Mouse (Mus musculus): ENCODE results near the gene Trf. TPM values are rescaled to one million over a fixed set of nuclear protein-coding genes. Genes with fewer than 3 reads are reported as not detected.

Trf gene
- total and polyA plus RNA-seq, 3 experiments = not detected

GRCm38 (mm10) chr9:103241206-103241605 lies 11.0 kb upstream of the Trf start:
- in situ Hi-C loops (cut with MboI; ENCODE audit: low pct_ligation_motif_present, low pct_unique_long_range_greater_than_20kb, low sequenced_read_pairs) (no loop called here), dilution Hi-C loops (cut with MboI; ENCODE audit: extremely low pct_ligation_motif_present, extremely low pct_unique_long_range_greater_than_20kb, low sequenced_read_pairs) (no loop called here)
- Histone ChIP-seq H3K4me2 (ENCODE audit: insufficient read depth, low read depth, poor library complexity, severe bottlenecking) (no peak overlapping the region), H3K79me2 (replicated peaks; ENCODE audit: control insufficient read depth, extremely low read depth, insufficient read depth, poor library complexity, severe bottlenecking) (no peaks in the 10 kb centered on the region), H3K4me3 (replicated peaks in 1 of 3; ENCODE audit: low read depth in 2 of 3, low read length in 2 of 3, poor library complexity in 1 of 3) (no peak overlapping the region), H3K36me3 (replicated peaks in 1 of 2; ENCODE audit: control insufficient read depth in 1 of 2, insufficient read depth in 1 of 2, low read length in 1 of 2) (no peaks in the 10 kb centered on the region), H3K4me1 (ENCODE audit: control insufficient read depth in 1 of 2, insufficient read depth in 2 of 2) (no peaks in the 10 kb centered on the region), H3K9me3 (replicated peaks; ENCODE audit: low read length) (no peaks in the 10 kb centered on the region), H3K27me3 (replicated peaks) (peaks cover 7% of the 10 kb centered on the region), H3K9ac (ENCODE audit: insufficient read depth, low read depth) (no peak overlapping the region), H3K27ac (ENCODE audit: insufficient read depth, low read depth) (no peak overlapping the region)
- no peak for TF ChIP-seq RCOR1 (conservative IDR thresholded peaks at IDR 0.05; ENCODE audit: low read depth, low read length)
- TF ChIP-seq KAT2A (IDR thresholded peaks at IDR 0.05; ENCODE audit: insufficient replicate concordance, low read length) = no peak
- TF ChIP-seq UBTF (IDR thresholded peaks at IDR 0.05; ENCODE audit: low read depth, low read length) = no peak
- TF ChIP-seq TBP (conservative IDR thresholded peaks at IDR 0.05; ENCODE audit: low read depth, low read length) = no peak
- no peak for TF ChIP-seq CHD1 (IDR thresholded peaks at IDR 0.05; ENCODE audit: low read depth, low read length)
- no peak for TF ChIP-seq MYC (IDR thresholded peaks at IDR 0.05; ENCODE audit: low read depth, low read length)
- TF ChIP-seq MAZ (IDR thresholded peaks at IDR 0.05; ENCODE audit: low read depth, low read length) = no peak
- no peak for TF ChIP-seq GABPA (IDR thresholded peaks at IDR 0.05; ENCODE audit: insufficient replicate concordance, low read depth, low read length)
- no peak for TF ChIP-seq ZNF384 (IDR thresholded peaks at IDR 0.05; ENCODE audit: low read depth, low read length)
- TF ChIP-seq PAX5 (IDR thresholded peaks at IDR 0.05; ENCODE audit: low read length) = no peak
- TF ChIP-seq CTCF (conservative IDR thresholded peaks at IDR 0.05 in 1 of 2, IDR thresholded peaks at IDR 0.05 in 1 of 2; ENCODE audit: low read depth in 2 of 2, low read length in 2 of 2) = no peak
- no peak for DNase-seq (ENCODE audit: extremely low read depth)

GRCm38 (mm10) chr9:103239471-103239870 lies 9.2 kb upstream of the Trf start:
- H3K9ac ChIP-seq (ENCODE audit: insufficient read depth, low read depth) = no peak overlapping the region
- H3K27me3 ChIP-seq (replicated peaks) = peaks cover 7% of the 10 kb centered on the region
- dilution Hi-C loops (cut with MboI; ENCODE audit: extremely low pct_ligation_motif_present, extremely low pct_unique_long_range_greater_than_20kb, low sequenced_read_pairs) = no loop called here
- TF ChIP-seq BHLHE40 (IDR thresholded peaks at IDR 0.05; ENCODE audit: low read depth, low read length) (no peak), MAZ (IDR thresholded peaks at IDR 0.05; ENCODE audit: low read depth, low read length) (no peak), JUN (IDR thresholded peaks at IDR 0.05; ENCODE audit: insufficient read depth, low read depth, low read length) (no peak), CHD2 (IDR thresholded peaks at IDR 0.05; ENCODE audit: low read length) (no peak), ETS1 (conservative IDR thresholded peaks at IDR 0.05; ENCODE audit: low read depth, low read length) (no peak), ZNF384 (IDR thresholded peaks at IDR 0.05; ENCODE audit: low read depth, low read length) (no peak), RAD21 (IDR thresholded peaks at IDR 0.05; ENCODE audit: low read depth, low read length) (no peak), MAX (IDR thresholded peaks at IDR 0.05; ENCODE audit: low read length) (no peak), UBTF (IDR thresholded peaks at IDR 0.05; ENCODE audit: low read depth, low read length) (no peak), PAX5 (IDR thresholded peaks at IDR 0.05; ENCODE audit: low read length) (no peak), KAT2A (IDR thresholded peaks at IDR 0.05; ENCODE audit: insufficient replicate concordance, low read length) (no peak), MEF2A (IDR thresholded peaks at IDR 0.05; ENCODE audit: borderline replicate concordance, low read depth, low read length) (no peak), HCFC1 (IDR thresholded peaks at IDR 0.05; ENCODE audit: low read depth, low read length) (no peak)
- H3K27ac ChIP-seq (ENCODE audit: insufficient read depth, low read depth) = no peak overlapping the region
- no peaks in the 10 kb centered on the region for H3K9me3 ChIP-seq (replicated peaks; ENCODE audit: low read length)
- no peaks in the 10 kb centered on the region; a peak in 1 of 4 replicates for H3K4me1 ChIP-seq (ENCODE audit: control insufficient read depth in 1 of 2, insufficient read depth in 2 of 2)
- no peaks in the 10 kb centered on the region for H3K36me3 ChIP-seq (replicated peaks in 1 of 2; ENCODE audit: control insufficient read depth in 1 of 2, insufficient read depth in 1 of 2, low read length in 1 of 2)
- in situ Hi-C loops (cut with MboI; ENCODE audit: low pct_ligation_motif_present, low pct_unique_long_range_greater_than_20kb, low sequenced_read_pairs) = no loop called here
- no peak overlapping the region for H3K4me2 ChIP-seq (ENCODE audit: insufficient read depth, low read depth, poor library complexity, severe bottlenecking)
- DNase-seq (ENCODE audit: extremely low read depth) = no peak
- no peaks in the 10 kb centered on the region for H3K79me2 ChIP-seq (replicated peaks; ENCODE audit: control insufficient read depth, extremely low read depth, insufficient read depth, poor library complexity, severe bottlenecking)
- H3K4me3 ChIP-seq (replicated peaks in 1 of 3; ENCODE audit: low read depth in 2 of 3, low read length in 2 of 3, poor library complexity in 1 of 3) = no peak overlapping the region

Measured in CH12.LX (cell line).